Mouse (Mus musculus) CH12.LX (cell line): Measurements from ENCODE around the gene Cdh7. TPM values are rescaled to one million over a fixed set of nuclear protein-coding genes. Genes with fewer than 3 reads are reported as not detected.
"Not testable (repeated sequence)": the region's sequence is repeated elsewhere in the genome, so short reads cannot be mapped to it uniquely, and the experiment has no call there.

Experiments used
- DNase-seq: peaks from one replicate; pipeline ENCODE4 v3.0.0-alpha.2; 2013; ENCODE audit errors: extremely low read depth
- H3K27ac ChIP-seq: 2 replicates; pipeline ENCODE4 v1.5.1; 2012; ENCODE audit warnings: low read depth, mild to moderate bottlenecking, control low read depth, moderate library complexity; ENCODE audit not compliant: insufficient read depth
- H3K27me3 ChIP-seq: replicated peaks from 2 replicates; pipeline ENCODE3; 2012; ENCODE audit warnings: inconsistent platforms
- H3K36me3 ChIP-seq, 2 experiments: replicated peaks in 1 of 2; 2 replicates each; pipeline versions ENCODE3 to v1.6.1; 2012; ENCODE audit warnings: inconsistent platforms in 1 of 2, low read length in 1 of 2, mild to moderate bottlenecking in 1 of 2, mixed read lengths in 1 of 2, moderate library complexity in 1 of 2; ENCODE audit not compliant: control insufficient read depth in 1 of 2, insufficient read depth in 1 of 2
- H3K4me1 ChIP-seq, 2 experiments: 2 replicates each; pipeline ENCODE4 v1.6.1; 2012; ENCODE audit warnings: inconsistent platforms in 1 of 2, moderate library complexity in 1 of 2; ENCODE audit not compliant: insufficient read depth in 2 of 2, control insufficient read depth in 1 of 2
- H3K4me2 ChIP-seq: 2 replicates; pipeline ENCODE4 v1.6.1; 2012; ENCODE audit warnings: low read depth, mild to moderate bottlenecking, control low read depth; ENCODE audit not compliant: poor library complexity, insufficient read depth, severe bottlenecking
- H3K4me3 ChIP-seq, 3 experiments: fragments of 150-350 bp in 1 of 3; sonication (generic) in 1 of 3; replicated peaks in 1 of 3; 2 replicates each; pipeline versions ENCODE3 to v1.5.1; 2011 to 2012; ENCODE audit warnings: low read depth in 2 of 3, low read length in 2 of 3, mild to moderate bottlenecking in 2 of 3, moderate library complexity in 2 of 3, control low read depth in 1 of 3, improper control_type of control experiment in 1 of 3, inconsistent platforms in 1 of 3, mixed read lengths in 1 of 3; ENCODE audit not compliant: poor library complexity in 1 of 3
- H3K79me2 ChIP-seq: replicated peaks from 2 replicates; pipeline ENCODE4 v1.6.1; 2012; ENCODE audit warnings: mild to moderate bottlenecking, moderate library complexity; ENCODE audit not compliant: control insufficient read depth, poor library complexity, insufficient read depth, severe bottlenecking; ENCODE audit errors: extremely low read depth
- H3K9ac ChIP-seq: 2 replicates; pipeline ENCODE4 v1.6.1; 2012; ENCODE audit warnings: low read depth, mild to moderate bottlenecking, control low read depth, moderate library complexity; ENCODE audit not compliant: insufficient read depth
- H3K9me3 ChIP-seq: replicated peaks from 2 replicates; pipeline ENCODE3; 2012; ENCODE audit warnings: low read length, inconsistent platforms, mixed read lengths
- CHD1 ChIP-seq: IDR thresholded peaks from 2 replicates; pipeline ENCODE4 v1.6.1; 2012; ENCODE audit warnings: low read depth, low read length, improper control_type of control experiment, inconsistent platforms
- CHD2 ChIP-seq: IDR thresholded peaks from 2 replicates; pipeline ENCODE4 v1.6.1; 2011; ENCODE audit warnings: low read length, improper control_type of control experiment
- E2F4 ChIP-seq: IDR thresholded peaks from 2 replicates; pipeline ENCODE4 v1.6.1; 2011; ENCODE audit warnings: low read depth, low read length, improper control_type of control experiment; ENCODE audit not compliant: insufficient replicate concordance
- ETS1 ChIP-seq: conservative IDR thresholded peaks from 2 replicates; pipeline ENCODE4 v1.6.1; 2012; ENCODE audit warnings: low read depth, mild to moderate bottlenecking, inconsistent platforms, low read length, improper control_type of control experiment, moderate library complexity
- GABPA ChIP-seq: IDR thresholded peaks from 2 replicates; pipeline ENCODE4 v1.6.1; 2012; ENCODE audit warnings: low read depth, low read length, improper control_type of control experiment, inconsistent platforms; ENCODE audit not compliant: insufficient replicate concordance
- HCFC1 ChIP-seq: IDR thresholded peaks from 2 replicates; pipeline ENCODE4 v1.6.1; 2012; ENCODE audit warnings: low read depth, mild to moderate bottlenecking, inconsistent platforms, low read length, improper control_type of control experiment
- MAFK ChIP-seq: IDR thresholded peaks from 2 replicates; pipeline ENCODE4 v1.6.1; 2011; ENCODE audit warnings: low read length, improper control_type of control experiment; ENCODE audit not compliant: insufficient replicate concordance
- MAX ChIP-seq: IDR thresholded peaks from 2 replicates; pipeline ENCODE4 v1.6.1; 2011; ENCODE audit warnings: low read length, improper control_type of control experiment
- MXI1 ChIP-seq: IDR thresholded peaks from 2 replicates; pipeline ENCODE4 v1.6.1; 2011; ENCODE audit warnings: mild to moderate bottlenecking, low read depth, low read length, improper control_type of control experiment
- MYC ChIP-seq: IDR thresholded peaks from 2 replicates; pipeline ENCODE4 v1.6.1; 2011; ENCODE audit warnings: low read depth, mild to moderate bottlenecking, improper control_type of control experiment, low read length
- PAX5 ChIP-seq: IDR thresholded peaks from 2 replicates; pipeline ENCODE4 v1.6.1; 2012; ENCODE audit warnings: low read length, inconsistent platforms, mixed read lengths
- RAD21 ChIP-seq: IDR thresholded peaks from 2 replicates; pipeline ENCODE4 v1.6.1; 2011; ENCODE audit warnings: low read depth, mild to moderate bottlenecking, low read length, improper control_type of control experiment, moderate library complexity
- SIN3A ChIP-seq: IDR thresholded peaks from 2 replicates; pipeline ENCODE4 v1.6.1; 2012; ENCODE audit warnings: low read length, improper control_type of control experiment, inconsistent platforms
- SMC3 ChIP-seq: IDR thresholded peaks from 2 replicates; pipeline ENCODE4 v1.6.1; 2011; ENCODE audit warnings: low read depth, low read length, improper control_type of control experiment
- USF2 ChIP-seq: conservative IDR thresholded peaks from 2 replicates; pipeline ENCODE4 v1.6.1; 2011; ENCODE audit warnings: low read depth, low read length, improper control_type of control experiment
- ZKSCAN1 ChIP-seq: IDR thresholded peaks from 2 replicates; pipeline ENCODE4 v1.6.1; 2012; ENCODE audit warnings: low read depth, inconsistent platforms, low read length, improper control_type of control experiment, borderline replicate concordance
- ZMIZ1 ChIP-seq: IDR thresholded peaks from 2 replicates; pipeline ENCODE4 v1.6.1; 2012; ENCODE audit warnings: low read depth, mild to moderate bottlenecking, inconsistent platforms, low read length, improper control_type of control experiment
- ZNF384 ChIP-seq: IDR thresholded peaks from 2 replicates; pipeline ENCODE4 v1.6.1; 2012; ENCODE audit warnings: low read depth, low read length, improper control_type of control experiment, inconsistent platforms
- dilution Hi-C: fragments of 300-500 bp; cut with MboI; formaldehyde crosslinking; loops from 2 replicates; pipeline ENCODE4 v1.14.3; 2020; ENCODE audit warnings: low sequenced_read_pairs; ENCODE audit not compliant: extremely low pct_unique_long_range_greater_than_20kb, extremely low pct_ligation_motif_present
- in situ Hi-C: fragments of 300-500 bp; cut with MboI; formaldehyde crosslinking; loops from 3 replicates; pipeline ENCODE4 v1.14.3; 2019; ENCODE audit warnings: low sequenced_read_pairs, low pct_ligation_motif_present, low pct_unique_long_range_greater_than_20kb, mixed read lengths
- polyA plus RNA-seq: library from polyadenylated mRNA; unstranded; fragments of >175 nt; gene quantifications from 2 replicates; pipeline ENCODE4 v1.2.1, GENCODE M21; 2012; ENCODE audit warnings: low read depth; ENCODE audit not compliant: insufficient read length
- total RNA-seq, 2 experiments: library from RNA; depleted of rRNA; stranded (reverse); fragments of 300-350 nt in 1 of 2; fragments of >200 nt in 1 of 2; gene quantifications; 2 replicates each; pipeline ENCODE4 v1.2.3; 2012 to 2014

Cdh7 gene
- total and polyA plus RNA-seq, 3 experiments: not detected

DNA sequence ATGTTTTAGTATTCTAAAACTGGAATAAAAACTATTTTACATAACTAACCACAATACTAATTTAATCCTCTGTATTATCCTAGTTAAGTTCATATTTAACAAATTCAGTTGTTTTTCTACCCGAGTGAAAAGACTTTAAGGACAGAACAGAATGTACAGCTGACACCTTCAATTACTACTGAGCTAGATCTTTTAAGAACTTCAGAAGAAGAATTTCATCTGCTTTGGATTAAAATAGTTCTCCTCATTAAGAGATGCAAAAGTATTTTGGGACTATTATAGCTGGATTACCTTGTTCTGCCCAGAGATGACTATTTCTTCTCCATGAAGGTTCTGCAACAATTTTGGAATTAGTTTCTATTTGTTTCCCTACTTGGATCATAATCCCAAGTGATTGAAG lies 135.8 kb downstream of the Cdh7 start:
- no peak for DNase-seq
- Histone ChIP-seq H3K4me3 (no peak overlapping the region), H3K27ac (no peak overlapping the region)
- no peak for TF ChIP-seq GABPA
- TF ChIP-seq E2F4: no peak
- TF ChIP-seq CHD2: no peak
- TF ChIP-seq ZNF384: no peak
- no peak for TF ChIP-seq SMC3
- TF ChIP-seq ZMIZ1: no peak
- TF ChIP-seq RAD21: no peak
- no peak for TF ChIP-seq MXI1
- TF ChIP-seq ZKSCAN1: no peak
- TF ChIP-seq HCFC1: no peak
- no peak for TF ChIP-seq ETS1
- no peak for TF ChIP-seq MYC
- no peak for TF ChIP-seq CHD1
- no peak for TF ChIP-seq MAX
- no peak for TF ChIP-seq SIN3A
- TF ChIP-seq MAFK: no peak
- no peak for TF ChIP-seq USF2
- TF ChIP-seq PAX5: no peak
- TF ChIP-seq, all 38 proteins: peak for 0
- Histone ChIP-seq H3K36me3 (no peaks in the 10 kb centered on the region), H3K9me3 (peaks cover 10% of the 10 kb centered on the region), H3K9ac (no peak overlapping the region), H3K27me3 (no peaks in the 10 kb centered on the region), H3K4me1 (no peaks in the 10 kb centered on the region), H3K79me2 (no peaks in the 10 kb centered on the region), H3K4me2 (no peak overlapping the region)
- in situ Hi-C loops: no loop called here
- dilution Hi-C loops: no loop called here

DNA sequence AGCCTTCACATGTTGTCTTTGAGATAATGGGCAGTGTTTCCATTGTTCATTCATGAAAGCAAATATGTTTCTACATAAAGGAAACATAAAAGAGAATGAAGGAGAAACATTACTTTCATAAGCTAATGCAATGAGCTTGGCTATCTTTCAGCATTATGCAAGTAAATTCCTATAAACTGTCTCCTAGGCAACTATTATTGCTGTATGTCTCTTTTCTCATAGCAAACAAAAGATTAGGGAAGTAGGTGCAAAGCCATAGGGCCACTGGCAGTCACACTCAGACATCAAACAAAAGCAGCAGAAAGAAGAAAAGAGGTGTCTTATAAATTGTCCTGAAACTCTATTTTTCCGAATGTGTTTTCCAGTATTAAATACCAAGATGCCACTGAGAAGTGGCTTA lies 136.6 kb downstream of the Cdh7 start:
- in situ Hi-C loops: no loop called here

DNA sequence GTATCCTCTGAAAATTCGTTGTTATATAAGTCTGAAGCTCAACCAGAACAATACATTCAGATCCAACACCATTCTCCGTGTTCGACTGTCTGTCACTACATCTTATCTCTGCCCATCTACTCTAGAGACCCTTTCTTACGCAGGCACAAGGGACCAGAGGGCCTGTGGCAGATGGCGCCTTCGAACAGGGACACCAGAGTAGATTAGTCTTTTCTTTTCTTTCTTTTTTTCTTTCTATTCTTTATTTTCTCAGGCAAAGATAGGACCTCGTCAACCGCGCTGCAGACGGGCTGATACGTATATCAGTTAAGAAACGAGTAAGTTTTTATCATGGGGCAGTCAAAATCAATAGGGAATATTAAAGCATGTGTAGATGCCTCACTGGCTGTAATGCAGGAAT lies 189.2 kb downstream of the Cdh7 start:
- DNase-seq, H3K36me3 ChIP-seq, H3K9ac ChIP-seq, H3K27ac ChIP-seq, H3K4me2 ChIP-seq, dilution Hi-C loops, in situ Hi-C loops, H3K27me3 ChIP-seq, H3K4me1 ChIP-seq, H3K79me2 ChIP-seq, H3K4me3 ChIP-seq, H3K9me3 ChIP-seq: not testable (repeated sequence)

More for the DNA sequence above, 136.6 kb downstream of the Cdh7 start:
- Histone ChIP-seq H3K4me2 (no peak overlapping the region), H3K9me3 (peaks cover 12% of the 10 kb centered on the region), H3K27me3 (no peaks in the 10 kb centered on the region), H3K4me3 (no peak overlapping the region), H3K79me2 (no peaks in the 10 kb centered on the region), H3K4me1 (no peaks in the 10 kb centered on the region), H3K36me3 (no peaks in the 10 kb centered on the region), H3K9ac (no peak overlapping the region), H3K27ac (no peak overlapping the region)
- no peak for TF ChIP-seq CHD2
- TF ChIP-seq PAX5: no peak
- TF ChIP-seq SMC3: no peak
- TF ChIP-seq ZMIZ1: no peak
- no peak for TF ChIP-seq MAFK
- no peak for TF ChIP-seq ZKSCAN1
- dilution Hi-C loops: no loop called here
- no peak for DNase-seq
